Mouse (Mus musculus): Measurements from ENCODE around the gene Gna15. TPM values are rescaled to one million over a fixed set of nuclear protein-coding genes. Genes with fewer than 3 reads are reported as not detected.

The Gna15 gene
- polyA plus RNA-seq, 1 experiment from 2014 or later = 1.1 TPM

DNA sequence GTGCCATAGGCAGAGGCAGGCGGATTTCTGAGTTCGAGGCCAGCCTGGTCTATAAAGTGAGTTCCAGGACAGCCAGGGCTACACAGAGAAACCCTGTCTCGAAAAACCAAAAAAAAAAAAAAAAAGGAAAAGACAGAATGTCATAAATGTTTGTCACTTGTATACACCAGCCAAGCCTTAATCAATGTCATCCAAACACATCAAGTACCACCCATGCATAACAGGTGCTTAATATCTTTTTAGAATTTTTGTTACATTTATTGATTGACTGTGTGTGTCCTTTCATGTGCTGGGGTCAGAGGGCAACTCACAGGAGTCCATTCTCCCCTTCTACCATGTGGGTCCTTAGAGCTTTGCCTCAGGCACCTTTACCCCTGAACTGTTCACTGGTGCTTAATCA lies 24.0 kb downstream of the Gna15 start, which contains the start of gene S1pr4:
Gene S1pr4 (minus strand): TSS at position 101 of the 400 bp plus-strand sequence.
- Histone ChIP-seq H3K4me1 (ENCODE audit: control insufficient read depth, insufficient read depth, low read depth, low read length) (peaks cover 17% of the 10 kb centered on the region), H3K9me3 (ENCODE audit: control insufficient read depth, low read length) (no peaks in the 10 kb centered on the region), H3K36me3 (ENCODE audit: control insufficient read depth, insufficient read depth, low read length) (no peaks in the 10 kb centered on the region), H3K4me2 (ENCODE audit: low read length) (no peak within 1 kb of the TSS), H3K9ac (ENCODE audit: low read depth, low read length) (no peak within 1 kb of the TSS), H3K27ac (ENCODE audit: low read depth, low read length) (no peak within 1 kb of the TSS), H3K4me3 (ENCODE audit: low read length) (no peak within 1 kb of the TSS), H3K27me3 (replicated peaks; ENCODE audit: control insufficient read depth, insufficient read depth, low read length) (no peaks in the 10 kb centered on the region)
- WGBS = 98% methylated on average over 3 of the region's 3 CpGs
- no peak for ATAC-seq

- H3K4me2 ChIP-seq (ENCODE audit: low read length) = no peak overlapping the region
- no peaks in the 10 kb centered on the region for H3K36me3 ChIP-seq (ENCODE audit: control insufficient read depth, insufficient read depth, low read length)
- H3K27me3 ChIP-seq (replicated peaks; ENCODE audit: control insufficient read depth, insufficient read depth, low read length) = no peaks in the 10 kb centered on the region
- no peak overlapping the region for H3K4me3 ChIP-seq (ENCODE audit: low read length)
- WGBS = 72% methylated on average over 23 of the region's 23 CpGs
- H3K4me1 ChIP-seq (ENCODE audit: control insufficient read depth, insufficient read depth, low read depth, low read length) = peaks cover 23% of the 10 kb centered on the region
- no peak overlapping the region for H3K9ac ChIP-seq (ENCODE audit: low read depth, low read length)
- H3K27ac ChIP-seq (ENCODE audit: low read depth, low read length) = no peak overlapping the region
- H3K9me3 ChIP-seq (ENCODE audit: control insufficient read depth, low read length) = no peaks in the 10 kb centered on the region
- ATAC-seq = no peak
Observed at GRCm38 (mm10) chr10:81499250-81499901, 24.6 kb downstream of the Gna15 start.

DNA sequence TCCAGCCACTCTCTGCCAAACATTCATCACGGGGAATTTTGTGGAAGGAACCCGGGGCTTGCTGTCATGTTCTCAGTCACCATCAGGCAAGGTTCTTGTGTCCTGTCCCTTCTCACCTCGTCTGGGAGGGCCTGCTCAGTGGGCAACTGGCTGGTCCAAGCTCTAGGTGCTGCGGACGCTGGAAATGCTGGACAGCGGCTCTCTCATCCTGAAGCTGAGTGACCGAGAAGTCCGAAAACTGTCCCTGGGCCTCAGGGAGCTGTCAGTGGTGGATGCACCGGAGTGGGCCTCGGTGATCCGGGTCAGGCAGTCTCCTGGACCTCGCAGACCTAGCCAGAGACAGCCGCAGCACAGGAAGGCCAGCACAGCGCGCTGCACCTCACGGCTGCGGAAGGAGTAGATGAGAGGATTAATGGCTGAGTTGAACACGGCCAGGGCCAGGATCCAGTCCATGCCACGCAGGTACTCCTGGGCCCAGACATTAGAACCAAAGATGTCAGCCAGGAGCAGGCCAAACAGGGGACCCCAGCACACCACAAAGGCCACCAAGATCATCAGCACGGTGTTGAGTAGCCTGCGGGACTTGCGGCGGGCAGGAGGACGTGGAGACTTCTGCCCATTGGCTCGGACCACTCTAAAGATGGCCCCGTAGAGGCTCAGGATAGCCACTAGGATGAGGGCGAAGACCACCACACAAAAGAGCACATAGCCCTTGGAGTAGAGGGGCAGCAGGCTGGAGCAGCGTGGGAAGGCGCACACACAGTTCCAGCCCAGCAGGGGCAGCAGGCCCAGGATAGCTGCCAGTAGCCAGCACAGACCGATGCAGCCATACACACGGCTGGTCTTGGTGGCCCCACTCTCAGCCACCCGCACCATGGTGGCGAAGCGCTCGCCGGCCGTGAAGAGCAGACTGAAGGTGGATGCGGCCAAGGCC lies 25.4 kb downstream of the Gna15 start:
- Histone ChIP-seq H3K27me3 (replicated peaks; ENCODE audit: control insufficient read depth, insufficient read depth, low read length) (no peaks in the 10 kb centered on the region), H3K9ac (ENCODE audit: low read depth, low read length) (no peak overlapping the region), H3K4me1 (ENCODE audit: control insufficient read depth, insufficient read depth, low read depth, low read length) (peaks cover 28% of the 10 kb centered on the region), H3K4me3 (ENCODE audit: low read length) (no peak overlapping the region), H3K36me3 (ENCODE audit: control insufficient read depth, insufficient read depth, low read length) (no peaks in the 10 kb centered on the region), H3K4me2 (ENCODE audit: low read length) (no peak overlapping the region), H3K9me3 (ENCODE audit: control insufficient read depth, low read length) (no peaks in the 10 kb centered on the region), H3K27ac (ENCODE audit: low read depth, low read length) (no peak overlapping the region)
- ATAC-seq = no peak
- 86% methylated on average over 38 of the region's 38 CpGs for WGBS

GRCm38 (mm10) chr10:81497401-81498270 lies 26.4 kb downstream of the Gna15 start:
- H3K27me3 ChIP-seq (replicated peaks; ENCODE audit: control insufficient read depth, insufficient read depth, low read length) = no peaks in the 10 kb centered on the region
- no peaks in the 10 kb centered on the region for H3K9me3 ChIP-seq (ENCODE audit: control insufficient read depth, low read length)
- ATAC-seq = no peak
- H3K9ac ChIP-seq (ENCODE audit: low read depth, low read length) = no peak overlapping the region; the same call in 1 of the 2 replicates
- H3K4me1 ChIP-seq (ENCODE audit: control insufficient read depth, insufficient read depth, low read depth, low read length) = peaks cover 24% of the 10 kb centered on the region
- peaks cover 3% of the 10 kb centered on the region for H3K36me3 ChIP-seq (ENCODE audit: control insufficient read depth, insufficient read depth, low read length)
- peak overlapping the region; percentile 73 for H3K27ac ChIP-seq (ENCODE audit: low read depth, low read length)
- H3K4me2 ChIP-seq (ENCODE audit: low read length) = peak overlapping the region; percentile 98
- no peak overlapping the region for H3K4me3 ChIP-seq (ENCODE audit: low read length)
- WGBS = 80% methylated on average over 17 of the region's 17 CpGs

DNA sequence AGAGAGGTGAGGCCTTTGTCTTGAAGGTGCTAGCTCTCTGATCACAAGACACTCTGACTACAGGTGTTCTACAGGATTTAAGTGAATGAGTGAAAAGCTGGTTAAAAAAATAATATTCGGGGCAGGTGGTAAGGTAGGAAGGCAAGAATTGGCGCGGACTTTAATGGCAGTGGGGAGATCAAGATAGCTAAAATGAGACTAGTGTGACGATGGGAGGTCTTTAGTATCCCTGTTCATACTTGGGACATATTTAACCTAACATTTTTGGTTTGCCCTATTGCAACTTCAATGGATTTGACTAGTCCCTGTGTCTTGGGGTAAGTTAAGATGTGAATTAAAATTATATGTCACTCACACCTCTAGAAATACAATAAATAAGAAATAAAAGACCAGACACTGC lies 27.1 kb downstream of the Gna15 start:
- H3K9ac ChIP-seq (ENCODE audit: low read depth, low read length) = peak overlapping the region; percentile 58
- 30% methylated on average over 4 of the region's 4 CpGs for WGBS
- ATAC-seq = no peak

GRCm38 (mm10) chr10:81496264-81496901 lies 27.6 kb downstream of the Gna15 start, which contains the start of gene Ncln:
Ncln (minus strand) TSS chr10:81496392.
- under 1% methylated on average over 45 of the region's 45 CpGs for WGBS
- peak; percentile 97 for ATAC-seq
- no peaks in the 10 kb centered on the region for H3K9me3 ChIP-seq (ENCODE audit: control insufficient read depth, low read length)
- peak within 1 kb of the TSS; percentile 78 for H3K9ac ChIP-seq (ENCODE audit: low read depth, low read length)
- peak within 1 kb of the TSS; percentile 77 for H3K4me3 ChIP-seq (ENCODE audit: low read length)
- no peaks in the 10 kb centered on the region for H3K27me3 ChIP-seq (replicated peaks; ENCODE audit: control insufficient read depth, insufficient read depth, low read length)
- peaks cover 9% of the 10 kb centered on the region for H3K36me3 ChIP-seq (ENCODE audit: control insufficient read depth, insufficient read depth, low read length)
- H3K4me2 ChIP-seq (ENCODE audit: low read length) = peak within 1 kb of the TSS; percentile 98
- H3K4me1 ChIP-seq (ENCODE audit: control insufficient read depth, insufficient read depth, low read depth, low read length) = peaks cover 24% of the 10 kb centered on the region
- H3K27ac ChIP-seq (ENCODE audit: low read depth, low read length) = peak within 1 kb of the TSS; percentile 79

More for the DNA sequence above, 27.1 kb downstream of the Gna15 start:
- no peaks in the 10 kb centered on the region for H3K9me3 ChIP-seq (ENCODE audit: control insufficient read depth, low read length)
- peak overlapping the region; percentile 73 for H3K27ac ChIP-seq (ENCODE audit: low read depth, low read length)
- peak overlapping the region; percentile 77 for H3K4me3 ChIP-seq (ENCODE audit: low read length)
- H3K4me1 ChIP-seq (ENCODE audit: control insufficient read depth, insufficient read depth, low read depth, low read length) = peaks cover 24% of the 10 kb centered on the region
- peaks cover 6% of the 10 kb centered on the region for H3K36me3 ChIP-seq (ENCODE audit: control insufficient read depth, insufficient read depth, low read length)
- H3K27me3 ChIP-seq (replicated peaks; ENCODE audit: control insufficient read depth, insufficient read depth, low read length) = no peaks in the 10 kb centered on the region
- H3K4me2 ChIP-seq (ENCODE audit: low read length) = peak overlapping the region; percentile 98

DNA sequence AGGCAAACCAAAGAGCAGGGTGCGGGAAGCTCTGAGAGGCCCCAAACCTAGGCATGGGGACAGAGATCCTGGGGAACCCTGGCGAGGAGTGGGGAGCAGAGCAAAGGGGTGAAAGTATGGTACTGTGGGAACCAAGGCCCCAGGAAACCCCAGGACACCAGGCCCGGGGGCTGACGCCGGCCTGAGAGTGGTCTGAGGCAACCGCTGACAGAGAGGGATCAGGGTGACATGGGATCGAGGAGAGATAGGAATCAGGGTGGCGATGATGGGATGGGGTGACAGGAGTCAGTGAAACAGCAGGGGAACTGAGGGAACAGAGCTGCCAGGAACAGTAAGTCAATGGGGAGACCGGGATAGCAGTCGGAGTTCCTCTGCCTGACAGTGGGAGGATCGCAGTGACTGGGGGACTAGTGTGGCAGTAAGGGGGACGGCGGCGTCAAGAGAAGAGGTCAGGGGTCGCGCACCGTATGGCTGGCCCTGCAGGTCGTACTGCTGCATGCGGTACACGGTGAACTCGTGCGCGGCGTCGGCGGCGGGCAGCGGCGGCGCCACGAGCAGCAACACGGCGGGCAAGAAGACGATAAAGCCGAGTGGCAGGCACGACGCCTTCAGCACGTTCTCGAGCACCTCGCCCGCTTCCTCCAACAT lies 28.3 kb downstream of the Gna15 start:
- H3K27ac ChIP-seq (ENCODE audit: low read depth, low read length) = peak overlapping the region; percentile 79
- 5% methylated on average over 19 of the region's 41 CpGs for WGBS
- peak; percentile 22 for ATAC-seq

DNA sequence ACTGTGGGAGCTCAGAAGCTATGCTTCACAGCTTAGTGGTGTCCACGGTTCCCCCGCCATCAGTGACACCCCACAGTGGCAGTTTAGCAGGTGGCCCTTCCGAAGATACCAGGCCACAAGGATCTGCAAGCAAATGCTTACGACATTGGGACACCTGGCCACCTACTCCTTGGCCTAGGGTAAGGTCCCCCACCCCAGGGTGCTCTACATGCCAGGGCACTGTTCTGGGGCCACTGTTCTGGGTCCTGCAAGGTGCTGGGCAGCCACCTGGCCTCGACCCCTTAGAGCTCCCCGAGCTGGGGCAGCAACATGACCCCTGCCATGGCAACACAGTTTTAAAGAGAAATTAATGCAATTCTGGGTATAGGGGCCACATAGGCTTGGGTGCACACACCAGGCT lies 28.9 kb downstream of the Gna15 start:
- peak overlapping the region; percentile 77 for H3K4me3 ChIP-seq (ENCODE audit: low read length)
- H3K27me3 ChIP-seq (replicated peaks; ENCODE audit: control insufficient read depth, insufficient read depth, low read length) = no peaks in the 10 kb centered on the region
- WGBS = 78% methylated on average over 6 of the region's 6 CpGs
- H3K4me1 ChIP-seq (ENCODE audit: control insufficient read depth, insufficient read depth, low read depth, low read length) = peaks cover 24% of the 10 kb centered on the region
- H3K36me3 ChIP-seq (ENCODE audit: control insufficient read depth, insufficient read depth, low read length) = peaks cover 20% of the 10 kb centered on the region
- H3K27ac ChIP-seq (ENCODE audit: low read depth, low read length) = no peak overlapping the region
- H3K9me3 ChIP-seq (ENCODE audit: control insufficient read depth, low read length) = no peaks in the 10 kb centered on the region
- peak overlapping the region; percentile 78 for H3K9ac ChIP-seq (ENCODE audit: low read depth, low read length)
- no peak for ATAC-seq
- H3K4me2 ChIP-seq (ENCODE audit: low read length) = peak overlapping the region; percentile 98

More for the DNA sequence above, 28.3 kb downstream of the Gna15 start:
- Histone ChIP-seq H3K4me1 (ENCODE audit: control insufficient read depth, insufficient read depth, low read depth, low read length) (peaks cover 24% of the 10 kb centered on the region), H3K4me3 (ENCODE audit: low read length) (peak overlapping the region; percentile 77), H3K9ac (ENCODE audit: low read depth, low read length) (peak overlapping the region; percentile 78), H3K4me2 (ENCODE audit: low read length) (peak overlapping the region; percentile 98), H3K36me3 (ENCODE audit: control insufficient read depth, insufficient read depth, low read length) (peaks cover 14% of the 10 kb centered on the region), H3K27me3 (replicated peaks; ENCODE audit: control insufficient read depth, insufficient read depth, low read length) (no peaks in the 10 kb centered on the region), H3K9me3 (ENCODE audit: control insufficient read depth, low read length) (no peaks in the 10 kb centered on the region)

Data from hindbrain, embryonic 16.5 days (tissue).